Mouse (Mus musculus) left cerebral cortex, postnatal 25 days (tissue): ENCODE data around the gene Gon7. TPM values are rescaled to one million over a fixed set of nuclear protein-coding genes. Genes with fewer than 3 reads are reported as not detected.

Experiments
- DNase-seq, 2 experiments: peaks; one replicate each; pipeline ENCODE4 v3.0.0; 2022; ENCODE audit warnings: low spot score in 2 of 2, mixed read lengths in 1 of 2
- intact Hi-C: fragments of 180-260 bp; cut with DNase I; formaldehyde crosslinking; loops from one replicate; pipeline ENCODE4 v1.15.1; 2025
- total RNA-seq, 2 experiments: library from RNA; stranded (reverse); gene quantifications; 2 replicates each; pipeline ENCODE4 v1.2.3; 2021

Gon7 gene
- 10 to 100 TPM; 16.9 to 18.2 TPM for total RNA-seq

DNA sequence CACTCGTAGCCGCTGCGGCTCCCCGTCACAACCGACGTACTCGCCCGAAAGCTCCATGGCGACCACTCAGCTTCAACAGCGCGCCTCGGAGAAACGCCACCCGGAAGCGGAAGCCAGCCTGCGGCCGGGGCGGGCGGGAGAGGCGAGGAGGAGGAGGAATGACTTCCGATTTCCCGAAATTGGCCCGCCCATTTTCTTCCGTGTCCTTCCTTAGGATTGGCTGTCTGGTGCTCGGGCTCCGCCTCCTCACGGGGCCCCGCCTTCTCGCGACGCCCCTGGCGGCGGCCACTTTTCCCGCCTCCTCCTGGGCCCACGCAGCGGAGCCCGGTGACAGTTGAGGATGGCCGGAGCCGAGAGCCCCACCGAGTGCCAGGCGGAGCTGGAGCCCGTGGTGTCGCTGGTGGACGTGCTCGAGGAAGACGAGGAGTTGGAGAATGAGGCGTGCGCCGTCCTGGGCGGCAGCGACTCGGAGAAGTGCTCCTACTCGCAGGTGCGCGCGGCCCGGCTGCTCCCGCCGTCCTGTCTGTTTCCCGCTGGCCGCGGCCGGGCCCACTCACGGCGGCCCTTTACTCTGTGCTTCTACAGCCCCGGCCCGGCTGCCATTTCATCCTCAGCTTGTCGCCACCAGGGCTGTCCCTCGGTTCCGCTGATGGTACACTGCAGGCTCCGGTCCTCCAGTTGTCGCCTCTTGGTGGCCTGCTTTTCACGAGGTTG is at the start of gene Gon7, which contains the start of the genes Gm28051 and Ubr7:
TSS of gene Gon7 (minus strand) at position 115 of the 714 bp plus-strand sequence.
TSS of gene Gm28051 (minus strand) at position 77 of the 714 bp plus-strand sequence.
TSS of gene Ubr7 (plus strand) at position 279 of the 714 bp plus-strand sequence.
- peak; percentile 96 to 99 for DNase-seq
- intact Hi-C loops, result loop anchor here (2.0 to 10.0 kb wide), 2 partner anchors 15 to 117 kb away; partner anchors contain the start of genes Btbd7, Moap1 and Tmem251

DNA sequence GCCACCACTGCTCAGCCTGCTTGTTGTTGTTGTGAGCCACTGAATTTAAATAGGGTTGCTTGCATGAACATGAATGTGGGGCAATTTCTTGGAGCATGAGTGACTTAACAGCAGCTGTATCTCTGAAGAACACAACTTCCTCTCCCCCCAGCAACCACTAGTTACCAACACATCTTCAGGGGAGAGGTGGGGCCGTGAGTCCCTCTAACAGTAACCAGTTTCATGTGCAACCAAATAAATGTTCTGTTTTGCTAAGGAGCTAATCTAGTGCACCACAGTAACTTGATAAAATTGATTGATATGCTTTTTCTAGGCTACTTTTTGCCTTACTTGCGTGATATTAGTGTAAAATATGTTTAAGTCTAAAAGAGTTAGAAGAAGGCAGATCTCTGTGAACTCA is 41.9 kb upstream of the Gon7 start:
- intact Hi-C loops, result no loop called here
- no peak for DNase-seq

DNA sequence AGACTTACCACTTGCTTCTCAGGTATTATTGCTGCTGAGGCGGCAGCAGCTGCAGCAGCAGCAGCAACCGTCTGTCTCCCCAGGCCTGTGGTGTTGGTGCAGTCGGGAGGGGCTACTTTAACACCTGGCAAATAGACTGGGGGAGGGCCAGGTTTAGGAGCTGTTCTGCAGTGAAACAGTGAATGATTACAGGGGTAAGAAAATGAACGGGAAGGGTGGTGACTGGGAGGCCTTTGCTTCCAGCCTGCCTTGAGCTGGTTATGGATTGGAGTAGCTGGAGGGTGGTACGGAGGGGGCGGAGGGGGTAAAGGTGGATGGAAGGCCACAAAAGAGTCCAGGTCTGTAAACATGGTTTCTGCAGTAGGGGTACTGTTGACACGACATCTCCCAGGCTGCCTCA is 30.3 kb upstream of the Gon7 start:
- DNase-seq, result no peak
- intact Hi-C loops, result loop anchor here (10.0 kb wide), 1 partner anchor 277 kb away; no protein-coding TSS in a partner anchor

DNA sequence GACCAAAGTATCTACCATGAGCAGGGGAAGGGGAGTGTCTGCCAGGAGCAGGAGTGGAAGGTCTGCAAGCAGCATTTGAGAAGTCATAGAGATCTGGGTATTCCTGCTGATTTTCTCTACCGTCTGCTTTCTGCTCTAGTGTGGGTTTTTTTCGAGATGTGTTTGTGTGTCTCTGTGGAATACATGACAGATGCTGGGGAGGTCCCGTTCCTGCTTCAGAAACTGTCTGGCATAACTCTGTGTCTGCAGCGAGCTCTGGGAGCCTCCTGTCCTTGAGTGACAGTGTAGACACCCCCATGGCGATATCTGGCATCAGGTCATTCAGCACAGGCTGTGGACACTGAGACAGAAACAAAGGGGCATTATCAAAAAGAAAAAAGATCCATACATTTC is 28.0 kb upstream of the Gon7 start:
- DNase-seq, result peak in 1 of 2 experiments; percentile 23
- intact Hi-C loops, result loop anchor here (10.0 kb wide), 1 partner anchor 279 kb away; no protein-coding TSS in a partner anchor

DNA sequence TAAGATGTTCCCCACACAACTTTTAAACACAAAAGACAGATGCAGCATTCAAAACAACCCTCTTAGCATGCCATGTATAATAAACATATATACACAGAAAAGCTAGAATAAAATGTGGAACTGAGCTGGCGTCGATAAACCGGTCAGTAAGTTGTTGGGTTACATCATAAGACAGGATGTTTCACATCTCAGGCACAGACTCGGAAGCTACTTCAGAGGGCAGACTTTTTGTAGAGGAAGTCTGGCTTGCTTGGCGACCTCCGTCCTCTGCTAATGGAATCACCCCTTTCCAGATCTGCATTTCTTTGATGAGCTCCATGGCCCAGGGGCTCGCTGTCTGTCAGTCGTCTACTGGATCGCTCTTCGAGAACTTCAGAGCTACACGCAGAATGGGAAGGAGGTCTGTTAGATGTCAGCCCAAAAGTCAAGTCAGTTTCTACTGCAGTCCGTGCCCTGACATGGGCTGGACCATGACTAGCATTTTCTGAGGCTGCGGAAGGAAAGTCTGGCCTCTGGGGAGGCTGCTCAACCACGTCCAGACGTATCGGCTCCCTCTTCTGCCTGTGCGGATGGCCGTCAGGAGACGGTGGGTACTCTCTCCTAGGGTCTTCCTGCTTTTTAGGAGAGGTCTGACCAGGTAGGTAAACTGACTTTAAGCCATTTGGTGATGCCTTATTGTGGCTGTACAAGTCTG is 27.4 kb upstream of the Gon7 start:
- intact Hi-C loops, result loop anchor here (10.0 kb wide), 1 partner anchor 280 kb away; no protein-coding TSS in a partner anchor
- DNase-seq, result no peak

DNA sequence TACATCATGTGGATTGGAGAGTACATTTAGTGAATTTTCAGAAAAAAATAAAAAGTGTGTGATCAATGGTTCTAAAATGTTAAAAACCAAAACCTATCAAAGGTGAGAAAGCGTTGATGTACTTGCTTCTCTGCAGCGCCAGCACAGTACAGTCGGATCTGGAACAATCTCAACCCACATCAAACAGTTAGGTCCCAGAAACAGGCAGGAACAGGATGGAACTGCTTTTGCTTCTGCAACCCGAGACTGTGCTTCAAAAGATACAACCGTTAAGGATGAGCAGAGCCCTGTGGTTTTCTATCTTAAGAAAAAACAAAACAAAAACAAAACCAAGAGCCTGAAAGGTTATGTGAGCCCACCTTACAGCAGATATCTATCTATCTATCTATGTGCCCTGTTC is 25.2 kb upstream of the Gon7 start:
- intact Hi-C loops, result loop anchor here (10.0 kb wide), 1 partner anchor 282 kb away; no protein-coding TSS in a partner anchor
- DNase-seq, result no peak

DNA sequence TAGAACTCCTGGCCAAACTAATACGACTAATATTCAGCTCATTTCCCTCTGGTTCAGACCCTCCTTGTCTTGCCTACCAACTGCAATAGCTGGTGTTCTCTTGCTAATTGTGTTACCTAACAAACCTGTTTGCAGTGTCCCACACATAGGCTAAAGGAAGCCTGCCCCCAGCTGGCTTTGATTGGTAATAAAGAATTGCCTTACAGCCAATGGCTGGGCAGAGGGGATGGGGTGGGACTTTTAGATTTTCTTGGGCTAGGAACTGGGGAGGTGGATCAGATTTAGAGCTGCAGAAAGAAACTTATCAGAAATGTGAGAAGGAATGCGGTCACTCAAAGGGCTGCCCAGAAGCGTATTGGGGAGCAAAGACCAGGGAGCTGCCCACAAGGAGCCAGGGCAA is 21.8 kb upstream of the Gon7 start:
- no peak for DNase-seq
- intact Hi-C loops, result no loop called here

DNA sequence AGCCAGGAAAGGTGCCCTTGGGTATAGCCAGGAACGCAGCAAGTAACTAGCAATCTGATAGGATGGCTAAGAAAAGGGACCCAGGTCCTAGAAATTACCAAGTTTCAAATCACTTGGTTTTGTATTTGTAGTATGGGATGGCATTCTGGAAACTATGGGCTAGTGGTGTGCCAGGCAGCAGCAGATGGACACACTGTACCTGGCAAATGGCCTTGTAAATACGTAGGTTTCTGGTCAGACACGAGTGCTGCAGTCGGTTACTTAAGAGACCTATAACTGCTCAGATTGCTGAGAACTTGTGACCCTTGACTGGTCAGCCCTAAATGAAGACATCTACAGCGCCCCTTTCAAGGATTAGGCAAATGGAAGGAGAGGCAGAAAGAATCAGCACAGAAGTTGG is 20.5 kb upstream of the Gon7 start:
- DNase-seq, result no peak
- intact Hi-C loops, result no loop called here

DNA sequence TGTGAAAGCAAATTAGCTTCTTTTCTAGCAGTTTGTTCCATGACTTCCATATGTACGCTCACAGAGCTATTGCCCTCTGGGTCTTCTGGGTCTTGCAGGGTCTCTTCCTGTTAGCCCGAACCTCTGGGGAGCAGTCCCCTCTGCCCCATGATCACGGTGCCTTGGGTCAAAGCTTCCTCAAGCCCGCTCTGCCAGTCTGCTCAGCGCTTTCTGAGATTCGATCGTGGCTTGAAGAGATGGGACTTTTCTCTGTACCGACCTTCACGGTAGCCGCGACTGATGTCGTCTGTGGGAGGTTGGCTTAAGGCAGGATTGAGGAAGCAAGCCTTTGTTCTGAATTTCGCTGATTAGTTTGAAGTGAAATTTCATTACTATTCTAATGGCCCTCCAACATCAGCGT is 18.4 kb upstream of the Gon7 start:
- intact Hi-C loops, result no loop called here

DNA sequence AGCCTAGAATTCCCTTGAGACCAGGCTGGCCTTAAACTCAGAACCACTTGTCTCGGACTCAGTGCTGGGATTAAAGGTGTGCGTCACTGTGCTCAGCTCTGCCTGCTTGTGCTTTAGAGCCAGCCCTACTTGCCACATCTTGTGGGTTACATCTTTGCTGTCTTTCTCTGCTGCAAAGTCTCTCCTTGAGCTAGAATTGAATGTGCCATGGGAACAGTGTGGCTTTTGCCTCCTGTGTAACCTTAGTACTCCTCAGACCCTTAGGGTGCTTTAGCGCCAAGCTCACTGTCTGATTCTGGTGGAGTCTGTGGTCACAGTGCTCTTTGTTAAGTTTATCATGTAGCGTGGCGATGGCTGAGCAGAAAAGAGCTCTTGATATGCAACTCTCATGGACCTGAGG is 15.1 kb upstream of the Gon7 start:
- intact Hi-C loops, result no loop called here
- DNase-seq, result no peak

More for the DNA sequence above, 18.4 kb upstream of the Gon7 start:
- DNase-seq, result no peak

DNA sequence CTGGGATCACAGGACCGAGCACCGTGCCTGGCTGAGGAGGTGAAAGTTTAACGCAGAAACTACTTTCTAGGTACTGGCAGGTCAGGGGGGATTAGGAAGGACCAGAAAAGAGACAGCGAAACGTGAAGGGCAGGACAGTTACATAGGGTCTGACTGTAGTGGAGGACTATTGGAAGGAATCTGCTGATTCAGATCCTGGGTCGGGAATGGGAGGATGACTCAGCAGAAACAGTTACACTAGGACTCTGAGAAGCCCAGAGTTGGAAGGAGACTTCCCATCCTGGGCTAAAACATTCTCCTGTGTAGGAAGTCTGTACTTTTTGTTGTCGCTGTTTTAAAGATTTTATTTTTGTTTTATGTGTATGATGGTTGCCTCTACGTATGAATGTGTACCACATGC is 14.0 kb upstream of the Gon7 start:
- DNase-seq, result no peak
- intact Hi-C loops, result no loop called here

DNA sequence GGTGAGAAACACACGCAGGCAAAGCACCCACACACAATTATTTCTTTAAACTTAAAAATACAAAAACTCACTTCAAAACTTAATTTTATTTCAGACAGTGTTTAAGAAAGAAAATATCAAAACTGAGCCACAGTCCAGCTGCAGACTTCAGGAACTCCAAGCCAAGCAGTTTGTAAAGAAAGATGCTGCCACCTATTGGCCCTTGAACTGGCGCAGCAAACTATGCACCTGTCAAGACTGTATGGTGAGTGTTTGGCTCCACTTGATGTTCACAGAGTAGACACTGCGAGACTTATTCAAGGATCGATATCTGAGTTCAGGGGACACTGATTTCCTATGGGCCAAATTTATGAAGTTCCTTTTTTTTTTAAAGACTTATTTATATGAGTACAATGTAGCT is 11.4 kb upstream of the Gon7 start:
- intact Hi-C loops, result no loop called here
- no peak for DNase-seq

DNA sequence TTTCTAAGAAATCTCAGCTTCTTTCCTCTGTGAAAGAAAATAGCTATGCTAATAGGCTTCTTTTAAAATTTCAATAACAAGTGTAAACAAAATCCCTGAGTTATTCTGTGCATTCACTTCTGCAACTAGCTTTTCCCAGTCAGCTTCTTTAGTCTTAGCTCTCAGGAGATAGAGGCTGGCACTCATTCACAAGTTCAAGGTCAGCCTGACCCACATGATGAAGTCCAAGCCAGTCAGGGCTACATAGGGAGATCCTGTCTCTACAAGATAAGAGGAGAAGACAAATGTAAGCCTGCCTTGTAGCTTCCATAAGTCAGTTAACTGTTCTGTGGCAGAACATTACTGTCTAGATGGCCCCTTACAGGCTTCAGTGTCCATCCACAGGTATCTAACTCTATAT is 6.1 kb upstream of the Gon7 start:
- intact Hi-C loops, result no loop called here
- no peak for DNase-seq

DNA sequence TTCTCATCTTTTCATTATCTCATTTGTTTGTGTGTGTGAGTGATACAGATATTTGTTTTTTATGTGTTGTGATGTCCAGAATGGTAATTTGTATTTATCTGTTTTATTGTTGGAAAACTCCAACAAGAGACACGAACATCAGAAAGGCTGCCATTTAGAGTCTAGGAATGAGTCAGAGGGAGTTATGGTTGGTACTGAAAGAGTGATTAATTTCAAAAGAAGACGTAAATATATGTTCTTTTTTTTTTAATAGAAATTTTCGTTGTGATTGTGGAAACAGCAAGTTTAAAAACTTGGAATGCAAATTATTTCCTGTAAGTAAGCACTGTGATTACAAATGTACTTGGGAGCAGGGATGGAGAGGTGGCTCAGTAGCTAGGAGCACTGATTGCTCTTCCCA is 4.1 kb upstream of the Gon7 start:
- no peak for DNase-seq
- intact Hi-C loops, result no loop called here

DNA sequence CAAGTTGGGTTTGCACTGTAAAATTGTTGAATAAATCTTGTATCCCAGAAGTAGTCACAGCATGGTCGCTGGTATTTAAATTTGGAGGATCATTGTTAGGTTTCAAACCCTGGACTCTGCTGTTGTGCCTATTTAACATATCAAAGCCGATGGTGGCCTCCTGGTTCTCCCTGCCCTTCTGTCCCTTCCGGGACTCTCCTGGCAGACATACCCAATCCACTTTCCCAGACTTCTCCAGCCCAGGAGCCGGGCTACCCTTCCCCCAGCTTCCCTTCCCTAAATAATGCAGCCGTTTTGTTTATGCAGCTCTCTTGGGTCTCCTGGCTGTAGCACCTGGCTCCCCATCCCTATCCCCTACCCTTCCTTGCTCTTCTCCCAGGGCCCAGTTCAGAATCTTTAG is 1.3 kb upstream of the Gon7 start:
- intact Hi-C loops, result loop anchor here (10.0 kb wide), 1 partner anchor 116 kb away; the partner anchor contains the start of gene Btbd7

DNA sequence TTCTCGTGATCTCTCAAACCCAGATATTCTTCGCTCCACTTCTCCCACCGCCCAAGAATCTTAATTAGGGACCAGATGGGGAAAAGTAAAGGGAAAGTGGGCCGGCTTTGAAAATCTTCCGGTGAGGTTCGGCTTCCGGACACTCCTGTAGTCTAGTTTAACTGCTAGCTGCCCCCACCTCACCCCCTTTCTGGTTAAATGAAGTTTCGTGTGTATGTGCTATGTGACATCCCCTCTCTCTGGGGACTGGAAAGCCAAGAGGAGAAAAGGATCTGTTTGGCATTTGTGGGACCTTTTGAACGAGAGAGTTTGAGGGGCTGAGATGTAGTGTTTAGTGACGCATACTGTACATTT is 777 bp upstream of the Gon7 start, which contains the start of gene Gm20604:
TSS of gene Gm20604 (minus strand) at position 270 of the 354 bp plus-strand sequence.
- peak in 1 of 2 experiments; percentile 36 for DNase-seq
- intact Hi-C loops, result loop anchor here (10.0 kb wide), 1 partner anchor 116 kb away; the partner anchor contains the start of gene Btbd7

More for the DNA sequence above, 1.3 kb upstream of the Gon7 start:
- no peak for DNase-seq

DNA sequence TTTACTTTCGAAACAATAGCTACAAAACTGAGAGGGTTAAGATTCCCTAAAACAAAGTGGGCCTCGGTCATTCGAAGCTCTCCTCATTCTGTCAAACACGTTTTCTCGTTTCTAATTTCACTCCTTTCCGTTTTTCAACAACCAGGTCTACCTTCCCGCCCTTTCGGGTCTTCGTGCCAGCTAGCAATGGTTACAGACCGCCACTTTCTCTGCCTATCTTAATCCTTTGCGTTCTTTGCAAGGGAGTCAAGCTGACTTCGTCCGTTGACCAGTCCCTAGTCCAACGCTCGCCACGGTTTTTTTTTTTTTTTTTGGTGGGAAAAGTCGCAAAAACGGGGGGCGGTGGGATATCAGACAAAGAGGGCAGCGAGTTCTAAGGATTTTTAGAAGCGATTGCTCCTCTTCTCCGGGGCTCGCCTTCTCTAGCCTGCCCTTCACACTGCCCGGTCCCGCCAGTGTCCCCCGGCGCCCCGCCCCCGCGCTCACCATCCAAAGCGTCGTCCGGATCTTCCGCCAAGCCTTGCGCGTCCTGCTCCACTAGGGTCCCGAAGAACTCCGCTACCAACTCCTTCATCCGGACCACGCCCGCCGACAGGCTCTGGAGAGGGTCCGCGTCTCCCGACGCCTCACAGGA is 431 bp downstream of the Gon7 start:
- intact Hi-C loops, result loop anchor here (2.0 to 10.0 kb wide), 2 partner anchors 14 to 118 kb away; partner anchors contain the start of genes Btbd7, Moap1 and Tmem251
- DNase-seq, result no peak

DNA sequence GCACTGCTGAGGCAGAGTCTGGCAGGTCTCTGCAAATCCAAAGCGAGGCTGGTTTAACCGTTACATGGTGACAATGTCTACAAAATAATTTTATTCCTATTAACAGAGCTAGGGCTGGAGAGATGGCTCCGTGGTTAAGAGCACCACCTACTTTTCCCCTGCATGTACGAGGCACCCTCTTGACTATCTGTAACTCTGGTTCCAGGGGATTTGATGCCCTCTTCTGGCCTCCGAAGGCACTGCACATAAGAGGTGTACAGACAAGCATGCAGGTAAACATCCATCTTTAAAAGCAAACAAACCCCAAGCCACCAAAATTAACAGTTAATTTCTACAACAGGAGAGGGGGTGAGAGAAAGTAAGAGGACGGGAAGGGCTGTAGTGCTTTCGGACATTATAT is 1.3 kb downstream of the Gon7 start:
- no peak for DNase-seq
- intact Hi-C loops, result loop anchor here (2.0 to 10.0 kb wide), 2 partner anchors 14 to 118 kb away; partner anchors contain the start of genes Btbd7, Moap1 and Tmem251

DNA sequence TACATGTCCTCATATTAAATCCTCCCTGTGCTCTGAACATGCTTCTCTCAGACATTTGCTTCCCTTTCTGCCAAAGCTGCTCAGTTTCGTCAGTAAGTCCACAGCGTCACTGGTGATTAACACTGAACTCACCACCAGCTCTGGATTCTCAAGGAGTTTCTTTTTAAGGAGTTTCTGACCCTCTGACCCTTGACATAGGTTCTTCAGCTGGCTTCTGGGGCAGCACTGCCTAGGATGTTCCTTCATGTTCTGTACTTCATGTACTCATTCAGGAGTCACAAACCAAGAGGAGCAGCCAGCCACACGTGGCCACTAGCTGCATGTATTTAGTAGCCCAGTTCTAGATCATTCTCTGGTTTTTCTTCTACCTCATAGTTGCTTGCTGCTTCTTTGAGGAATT is 9.3 kb downstream of the Gon7 start:
- no peak for DNase-seq
- intact Hi-C loops, result loop anchor here (10.0 kb wide), 1 partner anchor 773 kb away; the partner anchor contains the start of gene Cpsf2

DNA sequence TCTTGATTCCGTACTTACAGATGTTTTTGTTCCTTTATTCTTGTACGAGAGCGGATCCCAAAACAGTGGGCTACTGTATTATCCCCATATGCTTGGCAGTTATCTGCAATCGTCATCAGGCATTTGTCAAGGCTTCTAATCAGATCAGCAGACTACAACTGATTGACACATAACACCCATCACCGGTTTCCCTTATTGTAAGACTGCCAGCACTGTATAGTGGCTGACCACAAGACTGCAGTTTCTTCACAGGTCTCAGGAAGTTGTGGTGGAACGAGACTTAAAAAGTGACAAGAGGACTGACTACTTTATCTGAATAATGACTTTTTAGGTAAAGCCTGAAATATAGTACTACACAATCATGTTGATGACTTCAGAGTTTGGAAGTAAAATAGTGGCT is 12.8 kb downstream of the Gon7 start:
- intact Hi-C loops, result loop anchor here (10.0 kb wide), 1 partner anchor 770 kb away; the partner anchor contains the start of gene Cpsf2
- DNase-seq, result no peak
